Mouse (Mus musculus): ENCODE results near the gene Ube2c. TPM values are rescaled to one million over a fixed set of nuclear protein-coding genes. Genes with fewer than 3 reads are reported as not detected.
A peak's percentile ranks its signal among the peaks of the same experiment; 100 is the strongest.
"Not testable (repeated sequence)": the region's sequence is repeated elsewhere in the genome, so short reads cannot be mapped to it uniquely, and the experiment has no call there.

The Ube2c gene
- total RNA-seq, 1 experiment: 159 TPM

DNA sequence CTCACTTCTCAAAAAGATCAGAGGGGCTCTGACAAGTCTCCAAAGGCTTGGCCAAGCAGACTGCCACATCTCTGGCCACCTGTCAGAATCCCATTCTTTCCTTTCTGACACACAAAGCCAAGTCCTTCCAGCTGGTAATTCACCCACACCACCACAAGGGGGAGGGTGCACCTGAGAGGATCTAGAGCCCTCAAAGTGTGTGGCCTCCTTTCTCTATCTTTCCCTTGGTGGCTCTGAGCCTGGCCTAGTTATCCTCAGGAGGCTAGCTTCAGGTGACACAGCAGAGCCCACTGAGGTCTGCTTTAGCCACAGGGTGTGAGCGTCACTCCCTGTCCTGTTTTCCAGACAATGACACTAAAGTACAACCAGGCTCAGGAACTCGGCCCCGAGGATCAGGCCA lies 23.5 kb downstream of the Ube2c start:
- H3K4me1 ChIP-seq (ENCODE audit: control insufficient read depth in 2 of 2, insufficient read depth in 2 of 2, low read length in 2 of 2, poor library complexity in 1 of 2): peaks cover 7 to 25% of the 10 kb centered on the region in 2 experiments
- DNase-seq (ENCODE audit: low read depth, low spot score): peak; percentile 82
- no peak overlapping the region for H3K4me3 ChIP-seq (ENCODE audit: insufficient read depth in 1 of 2, low read depth in 1 of 2, low read length in 2 of 2, poor library complexity in 1 of 2, severe bottlenecking in 1 of 2)
- in situ Hi-C loops (cut with MboI; ENCODE audit: low sequenced_read_pairs in 2 of 2, unreplicated experiment in 2 of 2): no loop called here
- H3K36me3 ChIP-seq (ENCODE audit: control insufficient read depth, insufficient read depth, low read length, poor library complexity, severe bottlenecking): peaks cover 33% of the 10 kb centered on the region
- H3K9ac ChIP-seq (ENCODE audit: insufficient read depth, low read depth, low read length, poor library complexity, severe bottlenecking): no peak overlapping the region
- peak overlapping the region; percentile 35; the same call in 1 of the 2 replicates for H3K27ac ChIP-seq (ENCODE audit: insufficient read depth, low read depth, low read length, poor library complexity, severe bottlenecking)
- no peaks in the 10 kb centered on the region for H3K9me3 ChIP-seq (ENCODE audit: control insufficient read depth, insufficient read depth, low read depth, low read length)
- no peak for TF ChIP-seq ZNF384 (IDR thresholded peaks at IDR 0.05; ENCODE audit: low read depth, low read length)
- no peak for TF ChIP-seq MAFK (IDR thresholded peaks at IDR 0.05; ENCODE audit: insufficient read depth, low read depth, low read length)
- no peak for TF ChIP-seq HCFC1 (IDR thresholded peaks at IDR 0.05; ENCODE audit: borderline replicate concordance, insufficient read depth, low read length)
- TF ChIP-seq CHD2 (IDR thresholded peaks at IDR 0.05; ENCODE audit: low read depth, low read length): no peak
- no peak for TF ChIP-seq ZC3H11A (IDR thresholded peaks at IDR 0.05; ENCODE audit: borderline replicate concordance, low read depth, low read length)

DNA sequence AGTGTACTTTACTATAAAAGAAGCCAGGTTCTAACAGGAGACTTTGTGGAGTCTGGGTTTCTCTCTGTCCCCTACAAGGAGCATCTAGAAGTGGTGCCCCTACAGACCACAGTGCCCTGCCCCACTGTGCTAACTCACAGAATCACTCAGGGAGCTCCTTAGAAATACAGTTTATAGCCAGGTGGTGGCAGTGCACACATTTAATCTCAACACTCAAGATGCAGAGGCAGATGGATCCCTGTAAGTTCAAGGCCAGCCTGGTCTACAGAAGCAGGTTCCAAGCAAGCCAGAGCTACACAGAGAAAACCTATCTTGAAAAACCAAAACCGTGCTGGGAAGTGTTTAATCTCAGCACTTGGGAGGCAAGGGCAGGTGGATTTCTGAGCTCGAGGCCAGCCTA lies 24.1 kb downstream of the Ube2c start:
- in situ Hi-C loops (cut with MboI; ENCODE audit: low sequenced_read_pairs in 2 of 2, unreplicated experiment in 2 of 2): no loop called here

DNA sequence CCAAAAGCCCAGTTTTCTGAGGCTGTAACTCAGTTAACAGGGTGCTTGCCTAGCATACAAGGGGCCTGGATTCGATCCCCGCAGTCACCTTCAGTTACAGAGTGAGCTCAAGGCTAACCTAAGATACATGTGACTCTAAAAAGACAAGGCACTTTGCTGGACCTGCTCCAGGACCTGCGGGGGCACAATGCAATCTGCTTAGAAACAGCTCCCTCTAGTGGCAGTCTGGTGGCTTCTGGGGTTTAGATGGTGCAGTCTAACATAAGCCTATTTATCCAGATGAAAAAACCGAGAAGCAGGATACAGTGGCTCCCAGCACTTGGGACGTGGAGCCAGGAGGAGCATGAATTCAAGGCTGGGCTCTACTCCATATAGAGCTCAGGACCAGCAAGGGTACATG lies 24.6 kb downstream of the Ube2c start:
- Histone ChIP-seq H3K9ac (ENCODE audit: insufficient read depth, low read depth, low read length, poor library complexity, severe bottlenecking) (no peak overlapping the region), H3K27ac (ENCODE audit: insufficient read depth, low read depth, low read length, poor library complexity, severe bottlenecking) (no peak overlapping the region), H3K36me3 (ENCODE audit: control insufficient read depth, insufficient read depth, low read length, poor library complexity, severe bottlenecking) (peaks cover 34% of the 10 kb centered on the region), H3K9me3 (ENCODE audit: control insufficient read depth, insufficient read depth, low read depth, low read length) (no peaks in the 10 kb centered on the region), H3K4me3 (ENCODE audit: insufficient read depth in 1 of 2, low read depth in 1 of 2, low read length in 2 of 2, poor library complexity in 1 of 2, severe bottlenecking in 1 of 2) (no peak overlapping the region), H3K4me1 (ENCODE audit: control insufficient read depth in 2 of 2, insufficient read depth in 2 of 2, low read length in 2 of 2, poor library complexity in 1 of 2) (peaks cover 3 to 16% of the 10 kb centered on the region in 2 experiments; a peak in 2 of 4 replicates)
- peak; percentile 81 for DNase-seq (ENCODE audit: low read depth, low spot score)
- no peak for TF ChIP-seq MAFK (IDR thresholded peaks at IDR 0.05; ENCODE audit: insufficient read depth, low read depth, low read length)
- TF ChIP-seq ZNF384 (IDR thresholded peaks at IDR 0.05; ENCODE audit: low read depth, low read length): peak; percentile 62
- in situ Hi-C loops (cut with MboI; ENCODE audit: low sequenced_read_pairs in 2 of 2, unreplicated experiment in 2 of 2): no loop called here

More for the DNA sequence above, 24.1 kb downstream of the Ube2c start:
- no peak overlapping the region for H3K27ac ChIP-seq (ENCODE audit: insufficient read depth, low read depth, low read length, poor library complexity, severe bottlenecking)
- peaks cover 34% of the 10 kb centered on the region for H3K36me3 ChIP-seq (ENCODE audit: control insufficient read depth, insufficient read depth, low read length, poor library complexity, severe bottlenecking)
- H3K4me1 ChIP-seq (ENCODE audit: control insufficient read depth in 2 of 2, insufficient read depth in 2 of 2, low read length in 2 of 2, poor library complexity in 1 of 2): peaks cover 7 to 20% of the 10 kb centered on the region in 2 experiments
- DNase-seq (ENCODE audit: low read depth, low spot score): no peak
- TF ChIP-seq CHD2 (IDR thresholded peaks at IDR 0.05; ENCODE audit: low read depth, low read length): no peak
- TF ChIP-seq HCFC1 (IDR thresholded peaks at IDR 0.05; ENCODE audit: borderline replicate concordance, insufficient read depth, low read length): no peak
- TF ChIP-seq ZC3H11A (IDR thresholded peaks at IDR 0.05; ENCODE audit: borderline replicate concordance, low read depth, low read length): no peak
- no peak for TF ChIP-seq ZNF384 (IDR thresholded peaks at IDR 0.05; ENCODE audit: low read depth, low read length)
- no peak for TF ChIP-seq MAFK (IDR thresholded peaks at IDR 0.05; ENCODE audit: insufficient read depth, low read depth, low read length)
- no peaks in the 10 kb centered on the region for H3K9me3 ChIP-seq (ENCODE audit: control insufficient read depth, insufficient read depth, low read depth, low read length)
- H3K4me3 ChIP-seq (ENCODE audit: insufficient read depth in 1 of 2, low read depth in 1 of 2, low read length in 2 of 2, poor library complexity in 1 of 2, severe bottlenecking in 1 of 2): no peak overlapping the region
- no peak overlapping the region for H3K9ac ChIP-seq (ENCODE audit: insufficient read depth, low read depth, low read length, poor library complexity, severe bottlenecking)

DNA sequence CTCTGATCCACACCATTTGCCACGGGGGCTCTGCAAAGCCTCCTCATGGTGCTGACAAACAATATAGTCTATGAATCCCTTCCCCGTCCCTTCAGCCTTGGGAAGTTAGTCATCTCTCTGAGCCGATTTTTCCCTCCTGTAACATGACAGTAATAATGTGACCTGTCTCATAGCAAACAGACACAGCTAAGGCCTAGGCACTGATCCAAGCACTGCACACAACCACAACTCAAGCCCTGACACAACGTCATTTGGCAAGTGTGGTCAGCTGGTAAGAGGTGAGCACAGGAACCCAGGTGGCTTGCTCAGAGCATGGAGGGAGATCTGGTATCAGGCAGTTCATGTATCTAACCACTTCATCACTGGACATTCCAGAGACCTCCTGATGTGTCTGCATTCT lies 26.2 kb downstream of the Ube2c start:
- in situ Hi-C loops (cut with MboI; ENCODE audit: low sequenced_read_pairs in 2 of 2, unreplicated experiment in 2 of 2): no loop called here
- TF ChIP-seq ZC3H11A (IDR thresholded peaks at IDR 0.05; ENCODE audit: borderline replicate concordance, low read depth, low read length) (no peak), HCFC1 (IDR thresholded peaks at IDR 0.05; ENCODE audit: borderline replicate concordance, insufficient read depth, low read length) (no peak), ZNF384 (IDR thresholded peaks at IDR 0.05; ENCODE audit: low read depth, low read length) (no peak), MAFK (IDR thresholded peaks at IDR 0.05; ENCODE audit: insufficient read depth, low read depth, low read length) (no peak), CHD2 (IDR thresholded peaks at IDR 0.05; ENCODE audit: low read depth, low read length) (no peak)
- Histone ChIP-seq H3K4me3 (ENCODE audit: insufficient read depth in 1 of 2, low read depth in 1 of 2, low read length in 2 of 2, poor library complexity in 1 of 2, severe bottlenecking in 1 of 2) (no peak overlapping the region), H3K9ac (ENCODE audit: insufficient read depth, low read depth, low read length, poor library complexity, severe bottlenecking) (no peak overlapping the region), H3K36me3 (ENCODE audit: control insufficient read depth, insufficient read depth, low read length, poor library complexity, severe bottlenecking) (peaks cover 40% of the 10 kb centered on the region), H3K9me3 (ENCODE audit: control insufficient read depth, insufficient read depth, low read depth, low read length) (no peaks in the 10 kb centered on the region), H3K4me1 (ENCODE audit: control insufficient read depth in 2 of 2, insufficient read depth in 2 of 2, low read length in 2 of 2, poor library complexity in 1 of 2) (peaks cover 3 to 12% of the 10 kb centered on the region in 2 experiments; a peak in 2 of 4 replicates), H3K27ac (ENCODE audit: insufficient read depth, low read depth, low read length, poor library complexity, severe bottlenecking) (no peak overlapping the region)
- DNase-seq (ENCODE audit: low read depth, low spot score): no peak

DNA sequence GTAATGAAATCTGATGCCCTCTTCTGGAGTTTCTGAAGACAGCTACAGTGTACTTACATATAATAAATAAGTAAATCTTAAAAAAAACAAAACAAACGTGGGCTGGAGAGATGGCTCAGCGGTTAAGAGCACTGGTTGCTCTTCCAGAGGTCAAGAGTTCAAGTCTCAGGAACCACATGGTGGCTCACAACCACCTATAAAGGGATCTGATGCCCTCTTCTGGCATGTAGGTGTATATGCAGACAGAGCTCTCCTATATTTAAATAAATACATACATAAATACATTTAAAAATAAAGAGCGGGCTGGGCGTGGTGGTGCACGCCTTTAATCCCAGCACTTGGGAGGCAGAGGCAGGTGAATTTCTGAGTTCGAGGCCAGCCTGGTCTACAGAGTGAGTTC lies 28.9 kb downstream of the Ube2c start:
- peaks cover 32% of the 10 kb centered on the region for H3K36me3 ChIP-seq (ENCODE audit: control insufficient read depth, insufficient read depth, low read length, poor library complexity, severe bottlenecking)
- H3K4me1 ChIP-seq (ENCODE audit: control insufficient read depth in 2 of 2, insufficient read depth in 2 of 2, low read length in 2 of 2, poor library complexity in 1 of 2): peaks cover under 1 to 10% of the 10 kb centered on the region in 2 experiments; a peak in 1 of 4 replicates
- DNase-seq (ENCODE audit: low read depth, low spot score); in situ Hi-C loops (cut with MboI; ENCODE audit: low sequenced_read_pairs in 2 of 2, unreplicated experiment in 2 of 2); H3K9me3 ChIP-seq (ENCODE audit: control insufficient read depth, insufficient read depth, low read depth, low read length); H3K9ac ChIP-seq (ENCODE audit: insufficient read depth, low read depth, low read length, poor library complexity, severe bottlenecking); H3K27ac ChIP-seq (ENCODE audit: insufficient read depth, low read depth, low read length, poor library complexity, severe bottlenecking); H3K4me3 ChIP-seq (ENCODE audit: insufficient read depth in 1 of 2, low read depth in 1 of 2, low read length in 2 of 2, poor library complexity in 1 of 2, severe bottlenecking in 1 of 2): not testable (repeated sequence)

All from ES-E14 (cell line).